Mouse (Mus musculus) granulocyte monocyte progenitor cell, adult 5-6 weeks (primary cell): Measurements from ENCODE around the gene Apc2. TPM values are rescaled to one million over a fixed set of nuclear protein-coding genes. Genes with fewer than 3 reads are reported as not detected.
A peak's percentile ranks its signal among the peaks of the same experiment; 100 is the strongest.

Experiments
- ATAC-seq: replicated peaks from 2 replicates; pipeline ENCODE4 v1.8.0; 2016; ENCODE audit warnings: mild to moderate bottlenecking, moderate TSS enrichment, inconsistent platforms; ENCODE audit not compliant: poor library complexity, severe bottlenecking
- total RNA-seq, 2 experiments: library from RNA; stranded (forward) in 1 of 2; stranded (reverse) in 1 of 2; fragments of 200-712, 200-1000 nt in 1 of 2; fragments of >200 nt in 1 of 2; fragmentation: Nextera tagmentation in 1 of 2; gene quantifications; 2 replicates each; pipeline ENCODE4 v1.2.3; 2014 to 2017

Apc2 gene
- total RNA-seq, 2 experiments from 2014 or later: not detected

- ATAC-seq: peak; percentile 90
Observed at GRCm38 (mm10) chr10:80292251-80293146, 3.3 kb upstream of the Apc2 start, which contains the start of gene Rps15. Gene Rps15, plus strand, starts transcription at chr10:80292453.

GRCm38 (mm10) chr10:80293325-80293724, 2.5 kb upstream of the Apc2 start:
- ATAC-seq: no peak

- no peak for ATAC-seq
Observed at GRCm38 (mm10) chr10:80294311-80294710, 1.5 kb upstream of the Apc2 start.

GRCm38 (mm10) chr10:80294788-80295303, 931 bp upstream of the Apc2 start:
- ATAC-seq: no peak

- no peak for ATAC-seq
Observed at GRCm38 (mm10) chr10:80296824-80297223, 1.0 kb downstream of the Apc2 start.

GRCm38 (mm10) chr10:80297526-80298133, 1.9 kb downstream of the Apc2 start:
- no peak for ATAC-seq

- ATAC-seq: peak; percentile 33; the same call in 1 of the 2 replicates
Observed at GRCm38 (mm10) chr10:80298571-80299281, 2.9 kb downstream of the Apc2 start.

- no peak for ATAC-seq
Observed at GRCm38 (mm10) chr10:80299301-80299700, 3.5 kb downstream of the Apc2 start.

GRCm38 (mm10) chr10:80299824-80300223, 4.0 kb downstream of the Apc2 start:
- ATAC-seq: no peak

GRCm38 (mm10) chr10:80300672-80301181, 5.0 kb downstream of the Apc2 start:
- no peak for ATAC-seq

- no peak for ATAC-seq
Observed at GRCm38 (mm10) chr10:80301256-80302081, 5.7 kb downstream of the Apc2 start.

GRCm38 (mm10) chr10:80302082-80302355, 6.2 kb downstream of the Apc2 start:
- no peak for ATAC-seq

GRCm38 (mm10) chr10:80302471-80302881, 6.7 kb downstream of the Apc2 start:
- no peak for ATAC-seq

- peak; percentile 25 for ATAC-seq
Observed at GRCm38 (mm10) chr10:80304458-80304857, 8.7 kb downstream of the Apc2 start.

- peak; percentile 83 for ATAC-seq
Observed at GRCm38 (mm10) chr10:80304862-80305261, 9.1 kb downstream of the Apc2 start.

GRCm38 (mm10) chr10:80311560-80311959, 15.8 kb downstream of the Apc2 start:
- no peak for ATAC-seq

GRCm38 (mm10) chr10:80312586-80313504, 17.1 kb downstream of the Apc2 start:
- ATAC-seq: no peak

GRCm38 (mm10) chr10:80313627-80314201, 17.9 kb downstream of the Apc2 start:
- peak; percentile 58 for ATAC-seq
